Mouse (Mus musculus): ENCODE measurements around the gene Tmem127.

- TF ChIP-seq GATA1 (IDR thresholded peaks at IDR 0.05; ENCODE audit: borderline replicate concordance, low read length): no peak
- TF ChIP-seq FLI1 (IDR thresholded peaks at IDR 0.05; ENCODE audit: low read length): no peak
These were observed at the start of gene Tmem127, which contains the start of gene Ciao1 for GRCm38 (mm10) chr2:127247592-127248333.

All from megakaryocyte, embryonic 14.5 days (primary cell).